Mouse (Mus musculus): ENCODE measurements around the gene Col5a1. TPM values are rescaled to one million over a fixed set of nuclear protein-coding genes. Genes with fewer than 3 reads are reported as not detected.

Gene Col5a1
- polyA plus RNA-seq, 1 experiment from 2014 or later, result 5.3 TPM

GRCm38 (mm10) chr2:27905411-27905810, 19.2 kb downstream of the Col5a1 start:
- WGBS, result 80% methylated on average over 2 of the region's 2 CpGs
- Histone ChIP-seq H3K4me3 (ENCODE audit: low read depth, low read length) (no peak overlapping the region), H3K36me3 (ENCODE audit: control insufficient read depth, insufficient read depth, low read length) (no peaks in the 10 kb centered on the region), H3K27ac (ENCODE audit: low read depth, low read length) (no peak overlapping the region), H3K27me3 (replicated peaks; ENCODE audit: control insufficient read depth, insufficient read depth, low read length) (no peaks in the 10 kb centered on the region), H3K9me3 (replicated peaks; ENCODE audit: control insufficient read depth, low read length) (no peaks in the 10 kb centered on the region), H3K9ac (ENCODE audit: low read length) (no peak overlapping the region), H3K4me1 (ENCODE audit: control insufficient read depth, insufficient read depth, low read length) (no peaks in the 10 kb centered on the region; the same call in 1 of the 2 replicates), H3K4me2 (ENCODE audit: low read length) (no peak overlapping the region)
- no peak for DNase-seq (ENCODE audit: low spot score)
- ATAC-seq, result no peak

- Histone ChIP-seq H3K4me2 (ENCODE audit: low read length) (no peak overlapping the region), H3K4me3 (ENCODE audit: low read depth, low read length) (no peak overlapping the region), H3K27ac (ENCODE audit: low read depth, low read length) (no peak overlapping the region), H3K9me3 (replicated peaks; ENCODE audit: control insufficient read depth, low read length) (no peaks in the 10 kb centered on the region), H3K36me3 (ENCODE audit: control insufficient read depth, insufficient read depth, low read length) (no peaks in the 10 kb centered on the region), H3K27me3 (replicated peaks; ENCODE audit: control insufficient read depth, insufficient read depth, low read length) (no peaks in the 10 kb centered on the region), H3K4me1 (ENCODE audit: control insufficient read depth, insufficient read depth, low read length) (no peaks in the 10 kb centered on the region), H3K9ac (ENCODE audit: low read length) (no peak overlapping the region)
- ATAC-seq (no peak), DNase-seq (ENCODE audit: low spot score) (no peak)
- 81% methylated on average over 3 of the region's 3 CpGs for WGBS
These were observed 24.3 kb downstream of the Col5a1 start for GRCm38 (mm10) chr2:27910501-27910900.

- DNase-seq (ENCODE audit: low spot score) (no peak), ATAC-seq (no peak)
- no peaks in the 10 kb centered on the region for H3K9me3 ChIP-seq (replicated peaks; ENCODE audit: control insufficient read depth, low read length)
- H3K27me3 ChIP-seq (replicated peaks; ENCODE audit: control insufficient read depth, insufficient read depth, low read length), result no peaks in the 10 kb centered on the region
- no peak overlapping the region for H3K27ac ChIP-seq (ENCODE audit: low read depth, low read length)
- WGBS, result 78% methylated on average over 1 of the region's 1 CpGs
- H3K4me3 ChIP-seq (ENCODE audit: low read depth, low read length), result no peak overlapping the region
- H3K9ac ChIP-seq (ENCODE audit: low read length), result no peak overlapping the region
- no peaks in the 10 kb centered on the region for H3K36me3 ChIP-seq (ENCODE audit: control insufficient read depth, insufficient read depth, low read length)
- H3K4me1 ChIP-seq (ENCODE audit: control insufficient read depth, insufficient read depth, low read length), result no peaks in the 10 kb centered on the region
- no peak overlapping the region for H3K4me2 ChIP-seq (ENCODE audit: low read length)
These were observed 26.5 kb downstream of the Col5a1 start for GRCm38 (mm10) chr2:27912546-27913275.

- no peak for ATAC-seq
These were observed 29.5 kb downstream of the Col5a1 start for GRCm38 (mm10) chr2:27915726-27916125.

GRCm38 (mm10) chr2:27916316-27916715, 30.1 kb downstream of the Col5a1 start:
- DNase-seq (ENCODE audit: low spot score), result no peak

More at GRCm38 (mm10) chr2:27915726-27916125, 29.5 kb downstream of the Col5a1 start:
- H3K9me3 ChIP-seq (replicated peaks; ENCODE audit: control insufficient read depth, low read length), result no peaks in the 10 kb centered on the region
- DNase-seq (ENCODE audit: low spot score), result no peak
- no peak overlapping the region for H3K9ac ChIP-seq (ENCODE audit: low read length)
- H3K4me1 ChIP-seq (ENCODE audit: control insufficient read depth, insufficient read depth, low read length), result no peaks in the 10 kb centered on the region
- no peak overlapping the region for H3K4me3 ChIP-seq (ENCODE audit: low read depth, low read length)
- WGBS, result 66% methylated on average over 4 of the region's 4 CpGs
- no peaks in the 10 kb centered on the region for H3K36me3 ChIP-seq (ENCODE audit: control insufficient read depth, insufficient read depth, low read length)
- H3K27ac ChIP-seq (ENCODE audit: low read depth, low read length), result no peak overlapping the region
- H3K4me2 ChIP-seq (ENCODE audit: low read length), result no peak overlapping the region
- no peaks in the 10 kb centered on the region for H3K27me3 ChIP-seq (replicated peaks; ENCODE audit: control insufficient read depth, insufficient read depth, low read length)

GRCm38 (mm10) chr2:27917177-27917576, 31.0 kb downstream of the Col5a1 start:
- no peak overlapping the region for H3K4me2 ChIP-seq (ENCODE audit: low read length)
- no peaks in the 10 kb centered on the region for H3K4me1 ChIP-seq (ENCODE audit: control insufficient read depth, insufficient read depth, low read length)
- no peak overlapping the region for H3K4me3 ChIP-seq (ENCODE audit: low read depth, low read length)
- H3K9me3 ChIP-seq (replicated peaks; ENCODE audit: control insufficient read depth, low read length), result no peaks in the 10 kb centered on the region
- H3K36me3 ChIP-seq (ENCODE audit: control insufficient read depth, insufficient read depth, low read length), result no peaks in the 10 kb centered on the region
- H3K9ac ChIP-seq (ENCODE audit: low read length), result no peak overlapping the region
- DNase-seq (ENCODE audit: low spot score), result no peak
- no peak overlapping the region for H3K27ac ChIP-seq (ENCODE audit: low read depth, low read length)
- WGBS, result 96% methylated on average over 3 of the region's 3 CpGs
- no peak for ATAC-seq
- no peaks in the 10 kb centered on the region for H3K27me3 ChIP-seq (replicated peaks; ENCODE audit: control insufficient read depth, insufficient read depth, low read length)

More at GRCm38 (mm10) chr2:27916316-27916715, 30.1 kb downstream of the Col5a1 start:
- ATAC-seq, result no peak
- Histone ChIP-seq H3K27ac (ENCODE audit: low read depth, low read length) (no peak overlapping the region), H3K9me3 (replicated peaks; ENCODE audit: control insufficient read depth, low read length) (no peaks in the 10 kb centered on the region), H3K4me2 (ENCODE audit: low read length) (no peak overlapping the region), H3K36me3 (ENCODE audit: control insufficient read depth, insufficient read depth, low read length) (no peaks in the 10 kb centered on the region), H3K27me3 (replicated peaks; ENCODE audit: control insufficient read depth, insufficient read depth, low read length) (no peaks in the 10 kb centered on the region), H3K4me1 (ENCODE audit: control insufficient read depth, insufficient read depth, low read length) (no peaks in the 10 kb centered on the region), H3K9ac (ENCODE audit: low read length) (no peak overlapping the region), H3K4me3 (ENCODE audit: low read depth, low read length) (no peak overlapping the region)
- WGBS, result 50% methylated on average over 2 of the region's 2 CpGs

- ATAC-seq (no peak), DNase-seq (ENCODE audit: low spot score) (no peak)
- no peaks in the 10 kb centered on the region for H3K9me3 ChIP-seq (replicated peaks; ENCODE audit: control insufficient read depth, low read length)
- no peak overlapping the region for H3K9ac ChIP-seq (ENCODE audit: low read length)
- H3K36me3 ChIP-seq (ENCODE audit: control insufficient read depth, insufficient read depth, low read length), result no peaks in the 10 kb centered on the region
- no peak overlapping the region for H3K4me3 ChIP-seq (ENCODE audit: low read depth, low read length)
- H3K4me2 ChIP-seq (ENCODE audit: low read length), result no peak overlapping the region
- 77% methylated on average over 7 of the region's 7 CpGs for WGBS
- no peaks in the 10 kb centered on the region for H3K27me3 ChIP-seq (replicated peaks; ENCODE audit: control insufficient read depth, insufficient read depth, low read length)
- H3K4me1 ChIP-seq (ENCODE audit: control insufficient read depth, insufficient read depth, low read length), result no peaks in the 10 kb centered on the region
- H3K27ac ChIP-seq (ENCODE audit: low read depth, low read length), result no peak overlapping the region
These were observed 31.9 kb downstream of the Col5a1 start for GRCm38 (mm10) chr2:27918106-27918505.

- no peaks in the 10 kb centered on the region for H3K27me3 ChIP-seq (replicated peaks; ENCODE audit: control insufficient read depth, insufficient read depth, low read length)
- 89% methylated on average over 6 of the region's 6 CpGs for WGBS
- no peak overlapping the region for H3K27ac ChIP-seq (ENCODE audit: low read depth, low read length)
- H3K4me3 ChIP-seq (ENCODE audit: low read depth, low read length), result no peak overlapping the region
- no peaks in the 10 kb centered on the region for H3K4me1 ChIP-seq (ENCODE audit: control insufficient read depth, insufficient read depth, low read length)
- H3K9me3 ChIP-seq (replicated peaks; ENCODE audit: control insufficient read depth, low read length), result no peaks in the 10 kb centered on the region
- H3K36me3 ChIP-seq (ENCODE audit: control insufficient read depth, insufficient read depth, low read length), result no peaks in the 10 kb centered on the region
- no peak for ATAC-seq
- H3K4me2 ChIP-seq (ENCODE audit: low read length), result no peak overlapping the region
- DNase-seq (ENCODE audit: low spot score), result no peak
- no peak overlapping the region for H3K9ac ChIP-seq (ENCODE audit: low read length)
These were observed 33.2 kb downstream of the Col5a1 start for GRCm38 (mm10) chr2:27919309-27919850.

- WGBS, result 84% methylated on average over 8 of the region's 8 CpGs
- no peak for ATAC-seq
These were observed 35.8 kb downstream of the Col5a1 start for GRCm38 (mm10) chr2:27922053-27922452.

More at GRCm38 (mm10) chr2:27922053-27922452, 35.8 kb downstream of the Col5a1 start:
- no peak overlapping the region for H3K9ac ChIP-seq (ENCODE audit: low read length)
- no peak overlapping the region for H3K4me3 ChIP-seq (ENCODE audit: low read depth, low read length)
- H3K4me2 ChIP-seq (ENCODE audit: low read length), result no peak overlapping the region
- H3K27ac ChIP-seq (ENCODE audit: low read depth, low read length), result no peak overlapping the region
- H3K36me3 ChIP-seq (ENCODE audit: control insufficient read depth, insufficient read depth, low read length), result no peaks in the 10 kb centered on the region
- no peaks in the 10 kb centered on the region for H3K9me3 ChIP-seq (replicated peaks; ENCODE audit: control insufficient read depth, low read length)
- no peak for DNase-seq (ENCODE audit: low spot score)
- H3K27me3 ChIP-seq (replicated peaks; ENCODE audit: control insufficient read depth, insufficient read depth, low read length), result no peaks in the 10 kb centered on the region
- no peaks in the 10 kb centered on the region for H3K4me1 ChIP-seq (ENCODE audit: control insufficient read depth, insufficient read depth, low read length)

Data from forebrain, embryonic 14.5 days (tissue).